In genomic region chr6:112903226-112903625, GRCm38 (mm10) we compare ENCODE assay signal across 15 mouse cellular contexts. TPM values are rescaled to one million over a fixed set of nuclear protein-coding genes. Genes with fewer than 3 reads are reported as not detected.
DNase-seq lines count a peak whose midpoint lies in the region; ATAC-seq and TF ChIP-seq lines count a peak whose summit lies in the region.
"Had no signal": no experiment of that assay in that cellular context is flagged by ENCODE, and none has a peak within 500 bp of the region (broad histone marks: within the 10 kb centered on the region; RNA-seq: fewer than 3 reads in every experiment).

No protein-coding gene starts in this region.

- H3K4me3 ChIP-seq in lung, embryonic 14.5 days (ENCODE audit: low read depth, low read length), result no peak overlapping the region
- no peak overlapping the region for H3K4me3 ChIP-seq in forebrain, embryonic 14.5 days (ENCODE audit: low read depth, low read length)
- H3K4me3 ChIP-seq in midbrain, embryonic 11.5 days (ENCODE audit: low read depth, low read length), result peak overlapping the region; percentile 2; the same call in 1 of the 2 replicates
- H3K4me3 ChIP-seq in stomach, embryonic 16.5 days (replicated peaks; ENCODE audit: low read length), result no peak overlapping the region

- peak overlapping the region; percentile 15; the same call in 1 of the 2 replicates for H3K27ac ChIP-seq in lung, embryonic 14.5 days (ENCODE audit: low read depth)
- H3K27ac ChIP-seq in forebrain, embryonic 14.5 days (ENCODE audit: low read depth, low read length), result peak overlapping the region; percentile 89
- H3K27ac ChIP-seq in midbrain, embryonic 11.5 days (ENCODE audit: low read depth, low read length), result peak overlapping the region; percentile 97
- peak overlapping the region; percentile 30; the same call in 1 of the 2 replicates for H3K27ac ChIP-seq in stomach, embryonic 16.5 days (ENCODE audit: low read length)
- H3K27ac ChIP-seq: macrophage had no signal

- no peaks in the 10 kb centered on the region for H3K9me3 ChIP-seq in lung, embryonic 14.5 days (ENCODE audit: low read depth, low read length)
- no peaks in the 10 kb centered on the region for H3K9me3 ChIP-seq in forebrain, embryonic 14.5 days (replicated peaks; ENCODE audit: control insufficient read depth, low read length)
- no peaks in the 10 kb centered on the region for H3K9me3 ChIP-seq in midbrain, embryonic 11.5 days (ENCODE audit: control insufficient read depth, low read length)
- H3K9me3 ChIP-seq in stomach, embryonic 16.5 days (replicated peaks; ENCODE audit: control insufficient read depth, low read length), result no peaks in the 10 kb centered on the region

- ATAC-seq in lung, embryonic 14.5 days (ENCODE audit: insufficient read depth), result peak; percentile 47
- peak; percentile 78 for ATAC-seq in forebrain, embryonic 14.5 days
- peak; percentile 91 for ATAC-seq in midbrain, embryonic 11.5 days (ENCODE audit: low FRiP score)
- ATAC-seq in stomach, embryonic 16.5 days (ENCODE audit: insufficient read depth, low FRiP score), result no peak

- TF ChIP-seq CTCF in lung, embryonic 14.5 days (IDR thresholded peaks at IDR 0.05; ENCODE audit: low read depth), result no peak

- H3K4me1 ChIP-seq in lung, embryonic 14.5 days (ENCODE audit: insufficient read depth), result no peaks in the 10 kb centered on the region
- H3K4me1 ChIP-seq in forebrain, embryonic 14.5 days (ENCODE audit: control insufficient read depth, insufficient read depth, low read length), result peaks cover 57% of the 10 kb centered on the region
- H3K4me1 ChIP-seq in midbrain, embryonic 11.5 days (ENCODE audit: control insufficient read depth, insufficient read depth, low read length), result peaks cover 61% of the 10 kb centered on the region
- peaks cover 10% of the 10 kb centered on the region for H3K4me1 ChIP-seq in stomach, embryonic 16.5 days (ENCODE audit: control insufficient read depth, insufficient read depth, low read length)

- no peaks in the 10 kb centered on the region for H3K36me3 ChIP-seq in lung, embryonic 14.5 days (ENCODE audit: insufficient read depth)
- H3K36me3 ChIP-seq in forebrain, embryonic 14.5 days (ENCODE audit: control insufficient read depth, insufficient read depth, low read length), result peaks cover 3% of the 10 kb centered on the region; the same call in 1 of the 2 replicates
- H3K36me3 ChIP-seq in midbrain, embryonic 11.5 days (ENCODE audit: control insufficient read depth, insufficient read depth, low read length), result 0 out of 2 replicates have a peak, but pooled peaks cover 2% of the 10 kb centered on the region
- H3K36me3 ChIP-seq in stomach, embryonic 16.5 days (ENCODE audit: control insufficient read depth, insufficient read depth, low read length), result no peaks in the 10 kb centered on the region

- DNase-seq in lung, embryonic 14.5 days, result peak; percentile 33
- DNase-seq in lung, postnatal 4 days, result no peak
- DNase-seq in forebrain, embryonic 14.5 days (ENCODE audit: low spot score), result peak; percentile 81
- DNase-seq in midbrain, embryonic 11.5 days (ENCODE audit: low spot score, missing footprints), result peak; percentile 97
- no peak for DNase-seq in cerebellum, postnatal 36 days
- DNase-seq in natural killer cell, adult 2 months (ENCODE audit: low spot score in 2 of 2), result no peak
- no peak for DNase-seq in gastrocnemius, postnatal 4 days (ENCODE audit: low spot score in 2 of 2)
- DNase-seq: adrenal gland, postnatal 14 days; gastrocnemius, postnatal 10 days; kidney, adult 8-10 months; left cerebral cortex, postnatal 4 days; thymus, postnatal 4 days had no signal

- no peaks in the 10 kb centered on the region for H3K27me3 ChIP-seq in lung, embryonic 14.5 days (ENCODE audit: insufficient read depth, low read length)
- no peaks in the 10 kb centered on the region for H3K27me3 ChIP-seq in forebrain, embryonic 14.5 days (replicated peaks; ENCODE audit: control insufficient read depth, insufficient read depth, low read length)
- no peaks in the 10 kb centered on the region for H3K27me3 ChIP-seq in midbrain, embryonic 11.5 days (ENCODE audit: control insufficient read depth, insufficient read depth, low read length)
- no peaks in the 10 kb centered on the region for H3K27me3 ChIP-seq in stomach, embryonic 16.5 days (ENCODE audit: control insufficient read depth, insufficient read depth, low read length)
- H3K27me3 ChIP-seq: CH12.LX had no signal

- peak overlapping the region; percentile 27; the same call in 1 of the 2 replicates for H3K4me2 ChIP-seq in lung, embryonic 14.5 days
- H3K4me2 ChIP-seq in forebrain, embryonic 14.5 days (ENCODE audit: low read length), result peak overlapping the region; percentile 23
- H3K4me2 ChIP-seq in midbrain, embryonic 11.5 days, result peak overlapping the region; percentile 38
- no peak overlapping the region for H3K4me2 ChIP-seq in stomach, embryonic 16.5 days (ENCODE audit: low read depth, low read length)

- 17% methylated on average over 7 of the region's 7 CpGs for WGBS in lung, embryonic 14.5 days
- WGBS in forebrain, embryonic 14.5 days, result 1% methylated on average over 7 of the region's 7 CpGs
- WGBS in midbrain, embryonic 11.5 days, result 1% methylated on average over 7 of the region's 7 CpGs
- 19% methylated on average over 7 of the region's 7 CpGs for WGBS in stomach, embryonic 16.5 days

- no peak overlapping the region for H3K9ac ChIP-seq in lung, embryonic 14.5 days
- H3K9ac ChIP-seq in forebrain, embryonic 14.5 days (ENCODE audit: low read length), result peak overlapping the region; percentile 26
- H3K9ac ChIP-seq in midbrain, embryonic 11.5 days (ENCODE audit: low read length), result peak overlapping the region; percentile 57
- 0 out of 2 replicates have a peak overlapping the region, but pooled peaks have one; percentile 13 for H3K9ac ChIP-seq in stomach, embryonic 16.5 days (ENCODE audit: low read length)

RNA-seq across cellular contexts. Expression of gene Srgap3, which starts 43.8 kb away (rescaled TPM):
- polyA plus RNA-seq in lung, embryonic 14.5 days (2014; fragmentation: Nextera tagmentation; extraction: Ambion mirVana), result 5.0 and 5.5 TPM in 2 replicates
- polyA plus RNA-seq in forebrain, embryonic 14.5 days (2014; fragmentation: Nextera tagmentation; extraction: Ambion mirVana), result 31.4 and 46.7 TPM in 2 replicates
- 48.9 and 54.9 TPM in 2 replicates for polyA plus RNA-seq in midbrain, embryonic 11.5 days (2014; fragmentation: Nextera tagmentation; extraction: Ambion mirVana)
- polyA plus RNA-seq in stomach, embryonic 16.5 days (2015; fragmentation: Nextera tagmentation; extraction: Ambion mirVana), result 6.0 and 6.9 TPM in 2 replicates
- total RNA-seq in gastrocnemius, postnatal 4 days (2021), result 10 to 100 TPM; 15.6 to 20.3 TPM

Comparison
In these comparisons a context has a peak if more than half of its experiments do, and no peak if none do; other contexts are left out.
1. DNase-seq: peak in lung, embryonic 14.5 days (single experiment), forebrain, embryonic 14.5 days (single experiment) and midbrain, embryonic 11.5 days (single experiment); none in lung, postnatal 4 days (0 of 2), cerebellum, postnatal 36 days (0 of 2), natural killer cell, adult 2 months (0 of 2) and gastrocnemius, postnatal 4 days (0 of 2).
2. H3K27ac ChIP-seq: peak in every context shown above with its lines; median percentile 97 in midbrain, embryonic 11.5 days; 89 in forebrain, embryonic 14.5 days; 30 in stomach, embryonic 16.5 days; 15 in lung, embryonic 14.5 days.